Mouse (Mus musculus) cerebellum, adult 11-12 months (tissue): ENCODE measurements at regions not wholly inside any gene's neighbourhood (a gene's known extent, or its start where the extent isn't known, plus 50 kb on each side); places are given as distances from the start of the nearest gene placed in this dataset.

ENCODE experiments used
- DNase-seq: peaks from one replicate; pipeline ENCODE4 v3.0.0; 2022

DNA sequence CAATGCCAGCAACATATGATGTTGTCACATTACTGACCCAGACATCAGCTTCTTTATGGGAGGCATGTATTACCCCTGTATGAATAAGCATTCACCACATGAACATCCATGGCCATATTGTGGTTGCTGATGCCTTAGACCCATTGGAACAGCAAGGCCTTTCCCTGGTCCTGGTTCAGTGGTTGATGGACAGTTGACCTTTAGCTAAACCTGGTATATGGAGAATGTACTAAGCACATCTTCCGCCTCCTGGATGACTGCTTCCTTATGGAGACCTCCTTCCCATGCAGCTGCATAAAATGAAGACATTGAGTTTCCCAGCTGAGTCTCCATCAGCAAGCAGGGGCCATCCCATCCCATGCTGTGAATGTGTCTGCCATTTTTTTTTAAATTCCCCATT, 61.9 kb upstream of the Cwc22 start:
- no peak for DNase-seq

DNA sequence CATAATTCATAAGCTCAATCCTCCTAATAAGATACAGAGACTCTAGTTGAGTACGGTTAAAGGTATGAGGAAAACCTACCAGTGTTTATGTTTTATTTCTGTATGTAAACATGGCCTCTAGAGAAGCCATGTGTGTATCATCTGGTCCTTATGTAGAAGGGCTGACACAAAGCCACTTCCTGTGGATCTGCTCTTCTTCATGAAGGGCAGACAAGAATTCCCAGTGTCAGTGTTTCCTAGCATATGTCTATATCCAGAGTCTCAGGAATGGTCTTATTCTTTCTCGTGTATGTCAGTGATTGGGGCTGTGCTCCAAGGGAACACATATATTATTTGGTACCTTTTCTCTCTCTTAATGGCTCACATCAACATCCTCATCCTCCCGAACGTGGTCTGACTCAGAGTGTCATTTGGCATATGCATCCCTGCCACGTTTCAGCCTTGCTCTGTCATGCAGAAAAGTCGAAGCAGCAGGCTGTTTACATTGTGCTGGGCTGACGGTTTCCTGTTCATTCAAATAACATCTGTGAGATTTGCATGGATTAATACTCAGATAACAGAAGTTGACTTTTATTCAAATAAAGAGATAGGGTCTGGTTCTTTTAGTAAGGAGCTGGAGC, 59.3 kb upstream of the Cwc22 start:
- DNase-seq, result no peak

DNA sequence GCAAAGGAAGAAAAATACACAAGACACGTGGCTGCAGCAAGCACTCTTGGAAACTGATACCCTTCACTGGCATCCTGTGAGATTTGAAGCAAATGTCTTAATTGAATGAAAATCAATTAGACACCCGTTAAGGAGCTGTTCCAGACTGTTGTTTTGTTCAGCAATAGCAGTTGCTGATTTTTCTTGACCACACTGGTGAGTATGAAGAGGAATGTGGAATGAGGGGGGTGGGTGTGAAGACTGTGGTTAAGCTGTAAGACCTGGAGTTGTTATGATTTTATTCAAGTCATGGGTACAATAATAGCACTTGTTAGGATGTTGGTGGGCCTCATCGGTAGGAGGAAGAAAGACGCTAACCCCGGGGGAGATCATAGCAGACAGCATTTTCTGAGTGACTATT, 58.3 kb upstream of the Cwc22 start:
- DNase-seq, result no peak
